Mouse (Mus musculus): ENCODE data around the gene Fabp3.

DNA sequence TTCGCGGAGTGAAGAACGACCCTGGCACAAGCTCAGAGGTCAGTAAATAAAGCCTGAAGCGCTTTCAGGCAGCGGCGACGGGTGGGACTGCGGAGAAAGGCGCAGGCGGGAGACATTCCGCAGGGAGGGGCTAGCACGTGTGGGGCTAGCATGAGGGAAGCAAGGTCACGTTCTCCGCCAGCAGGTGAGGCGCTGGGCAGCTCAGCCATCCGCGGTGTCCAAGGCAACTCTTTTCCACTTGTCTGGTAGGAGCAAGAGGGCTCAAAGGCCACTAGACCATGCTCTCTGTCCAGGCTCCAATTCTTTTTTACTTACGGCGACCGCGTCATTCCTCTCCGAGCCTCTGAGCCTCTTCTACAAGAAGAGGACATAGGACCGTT, 554 bp upstream of the Fabp3 start:
- TF ChIP-seq POLR2A (IDR thresholded peaks at IDR 0.05; ENCODE audit: control insufficient read depth in 1 of 2, insufficient read depth in 1 of 2, low read depth in 1 of 2, low read length in 2 of 2, poor library complexity in 1 of 2) (no peak), HCFC1 (IDR thresholded peaks at IDR 0.05; ENCODE audit: low read depth, low read length) (no peak), ZMIZ1 (IDR thresholded peaks at IDR 0.05; ENCODE audit: low read depth, low read length) (no peak), CTCF (IDR thresholded peaks at IDR 0.05 in 2 of 3, conservative IDR thresholded peaks at IDR 0.05 in 1 of 3; ENCODE audit: control insufficient read depth in 1 of 3, insufficient read depth in 1 of 3, low read depth in 2 of 3, low read length in 3 of 3, poor library complexity in 1 of 3, severe bottlenecking in 1 of 3) (no peak), POLR2AphosphoS5 (IDR thresholded peaks at IDR 0.05; ENCODE audit: borderline replicate concordance, low read depth, low read length) (no peak), USF2 (IDR thresholded peaks at IDR 0.05; ENCODE audit: borderline replicate concordance in 1 of 2, insufficient read depth in 1 of 2, low read depth in 1 of 2, low read length in 2 of 2) (no peak), EP300 (IDR thresholded peaks at IDR 0.05; ENCODE audit: low read depth in 1 of 2, low read length in 2 of 2) (no peak), ZC3H11A (IDR thresholded peaks at IDR 0.05; ENCODE audit: low read depth, low read length) (no peak)
